Mouse (Mus musculus) ovary, postnatal 36 days (tissue): ENCODE measurements around the gene Cdh4.

Source experiments
- DNase-seq: peaks from one replicate; pipeline ENCODE4 v3.0.0; 2022; ENCODE audit warnings: low spot score, mixed read lengths

Cdh4 gene

DNA sequence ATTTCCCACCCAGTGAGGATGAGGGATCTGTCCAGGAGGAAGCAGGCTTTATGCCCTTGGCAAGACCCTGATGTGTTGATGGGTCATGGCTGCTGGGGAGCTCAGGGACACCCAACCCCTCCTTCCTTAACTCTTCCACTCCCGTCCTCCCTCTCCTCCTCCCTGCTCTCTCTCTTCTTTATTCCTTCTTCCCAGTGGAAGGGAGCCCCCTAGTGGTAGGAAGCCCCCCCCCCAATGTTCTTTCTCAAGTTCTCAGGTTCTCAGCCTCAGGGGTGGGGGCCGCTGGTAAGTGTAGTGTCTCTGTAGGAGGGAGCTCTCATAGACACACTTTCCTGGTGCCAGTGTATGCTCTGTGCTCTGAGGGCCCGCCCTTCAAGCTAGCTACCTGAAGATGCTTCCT lies 421.0 kb downstream of the Cdh4 start:
- DNase-seq, result no peak

DNA sequence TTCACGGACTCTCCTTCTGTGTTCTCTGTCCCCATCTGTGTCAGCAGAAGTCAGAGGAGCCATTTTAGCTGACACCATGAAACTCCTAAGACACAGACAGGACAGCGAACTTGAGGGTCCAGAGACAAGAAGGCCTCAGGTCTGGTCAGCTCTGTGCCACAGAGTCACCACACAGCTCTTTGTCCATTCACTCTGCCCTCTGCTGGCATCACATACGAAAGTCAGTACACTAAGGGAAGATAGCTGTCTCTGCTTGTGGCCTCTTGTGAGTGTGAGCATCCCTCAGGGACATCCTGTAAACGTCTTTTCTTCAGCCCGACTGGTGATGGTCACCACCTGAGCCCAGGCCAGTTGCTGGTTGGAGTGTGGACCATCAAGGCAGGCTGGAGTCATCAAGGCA lies 422.9 kb downstream of the Cdh4 start:
- DNase-seq, result no peak

DNA sequence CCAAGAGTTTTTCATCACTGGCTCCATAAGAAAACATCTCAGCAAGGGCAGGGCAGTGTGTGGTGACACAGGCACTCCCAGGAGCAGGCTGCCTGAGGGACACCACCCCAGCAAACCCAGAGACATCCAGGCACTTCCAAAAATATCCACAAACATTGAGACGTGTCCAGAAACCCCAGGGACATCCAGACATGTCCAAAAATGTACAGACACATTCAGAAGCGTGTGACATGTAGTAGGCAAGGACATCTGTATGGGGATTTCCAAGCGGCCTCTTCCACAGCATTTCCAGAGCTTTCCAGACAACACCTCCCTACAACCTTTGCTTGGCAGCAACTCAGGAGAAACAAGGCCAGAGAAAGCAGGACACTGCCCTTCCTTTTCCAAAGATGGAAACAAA lies 425.4 kb downstream of the Cdh4 start:
- DNase-seq, result no peak

DNA sequence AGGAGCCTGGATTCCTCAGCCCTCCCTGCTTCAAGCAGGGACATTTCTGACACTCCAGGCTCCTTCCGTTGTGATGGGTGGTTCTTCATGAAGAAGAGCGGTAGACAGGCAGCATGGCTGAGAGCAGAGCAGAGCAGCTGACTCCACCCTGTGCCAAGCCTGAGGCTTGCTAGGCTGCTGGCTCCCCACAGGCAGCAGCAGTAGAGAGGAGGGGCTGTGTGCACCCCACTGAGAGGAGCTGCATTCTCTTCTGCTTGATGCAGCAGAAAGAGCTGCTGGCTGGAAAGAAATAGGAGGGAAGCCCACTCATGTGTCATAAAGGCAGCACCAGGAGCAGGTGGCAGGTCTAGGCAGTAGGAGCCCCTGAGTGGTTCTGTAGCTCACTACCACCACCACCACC lies 427.6 kb downstream of the Cdh4 start:
- DNase-seq, result no peak

DNA sequence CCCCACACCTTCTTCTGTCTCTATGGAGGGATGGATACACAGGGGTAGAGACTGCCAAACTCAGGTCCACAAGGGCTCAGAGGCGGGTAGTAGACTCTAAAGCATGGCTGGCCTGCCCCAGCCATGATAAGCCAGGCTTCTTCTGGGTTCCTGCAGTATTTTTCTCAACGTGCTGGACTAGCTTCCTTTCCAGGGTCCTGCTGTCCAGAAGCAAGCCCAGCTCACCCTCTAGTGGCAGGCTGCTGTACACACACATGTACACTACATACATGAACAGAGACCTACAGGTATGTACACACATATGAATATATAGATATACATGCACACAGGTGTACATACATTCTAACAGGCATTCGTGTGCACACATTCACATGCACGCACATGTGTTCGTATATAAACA lies 430.5 kb downstream of the Cdh4 start:
- DNase-seq, result no peak

DNA sequence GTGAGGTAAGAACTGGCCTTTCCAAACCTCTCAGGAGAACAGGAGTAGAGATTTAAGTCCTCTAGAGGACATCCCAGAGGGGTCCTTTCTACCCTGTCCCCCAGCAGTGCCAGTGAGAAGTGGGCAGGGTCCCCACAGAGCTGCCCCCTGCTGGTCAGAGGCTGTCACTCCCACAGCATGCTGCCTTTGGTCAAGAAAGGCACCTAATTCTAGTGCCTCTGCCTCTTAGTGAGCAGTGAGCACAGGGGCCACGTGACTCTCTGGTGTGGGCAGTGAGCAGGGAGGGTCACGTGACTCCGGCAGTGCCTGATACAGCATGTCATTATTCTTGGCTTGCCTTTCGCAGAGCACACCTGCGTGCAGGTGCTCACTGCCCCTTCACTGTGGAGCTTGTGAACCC lies 431.1 kb downstream of the Cdh4 start:
- no peak for DNase-seq

DNA sequence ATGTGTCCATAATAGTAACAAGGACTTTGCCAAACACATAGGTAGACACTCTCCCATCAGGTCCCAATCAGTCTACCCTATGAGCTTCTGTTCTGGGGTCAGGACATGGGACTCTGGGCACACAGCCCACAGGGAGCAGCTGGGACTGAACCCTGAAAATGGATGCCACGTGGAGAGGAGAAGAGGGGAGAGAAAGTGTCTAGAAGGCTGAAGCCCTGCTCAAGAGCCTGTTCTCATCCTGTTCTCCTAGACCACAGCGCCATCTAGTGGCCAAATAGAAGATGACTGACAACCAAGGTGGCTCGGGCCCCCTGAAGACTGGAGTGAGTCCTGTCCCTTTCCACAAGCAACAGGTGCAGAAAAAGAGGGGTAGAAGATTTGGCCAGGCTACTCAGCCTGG lies 432.9 kb downstream of the Cdh4 start:
- DNase-seq, result peak; percentile 30

DNA sequence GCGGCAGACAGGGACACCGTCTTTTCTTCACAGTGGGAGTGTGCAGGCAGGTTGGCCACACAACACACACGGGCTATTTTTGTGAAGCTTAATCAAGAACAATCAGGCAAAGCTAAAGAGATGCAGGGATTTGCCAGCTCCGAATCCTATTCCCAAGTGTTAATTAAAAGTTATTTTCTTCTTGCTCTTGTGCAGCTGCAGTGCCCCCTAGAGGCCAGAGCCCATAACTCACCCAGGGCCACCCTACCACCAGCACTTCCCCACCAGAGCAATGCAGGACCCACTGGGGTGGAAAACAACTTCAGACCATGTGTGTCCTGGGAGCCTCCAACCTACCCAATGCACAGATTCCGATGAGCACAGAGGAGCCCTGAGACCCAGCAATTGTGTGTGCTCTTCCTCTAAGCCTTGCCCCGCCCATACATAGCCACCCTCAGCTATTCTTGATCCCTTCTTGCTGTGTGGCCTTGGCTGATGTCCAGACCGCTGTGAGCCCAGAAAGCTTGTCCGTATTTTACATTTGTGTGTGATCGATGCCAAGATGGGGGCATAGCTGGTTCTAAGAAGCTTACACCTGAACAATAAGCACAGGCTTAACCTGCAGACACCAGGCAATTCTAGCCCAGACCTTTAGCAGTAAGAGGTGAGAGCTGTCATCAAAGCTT lies 435.5 kb downstream of the Cdh4 start:
- DNase-seq, result peak; percentile 36

DNA sequence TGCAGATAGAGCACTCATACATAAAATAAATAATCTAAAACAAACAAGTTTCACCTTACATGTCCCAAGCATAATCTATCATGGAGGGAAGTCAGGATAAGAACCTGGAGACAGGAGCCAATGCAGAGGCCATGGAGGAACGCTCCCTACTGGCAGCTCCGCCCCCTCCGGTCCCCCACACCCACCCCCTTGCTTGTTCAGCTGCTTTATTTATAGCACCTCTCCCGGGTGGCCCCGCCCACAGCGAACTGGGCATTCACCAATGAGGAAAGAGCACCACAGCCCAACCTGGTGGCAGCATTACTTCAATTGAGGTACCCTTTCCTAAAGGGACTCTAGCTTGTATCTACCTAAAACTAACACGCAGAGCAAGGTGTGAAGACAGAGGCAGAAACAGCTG lies 442.3 kb downstream of the Cdh4 start:
- DNase-seq, result no peak

DNA sequence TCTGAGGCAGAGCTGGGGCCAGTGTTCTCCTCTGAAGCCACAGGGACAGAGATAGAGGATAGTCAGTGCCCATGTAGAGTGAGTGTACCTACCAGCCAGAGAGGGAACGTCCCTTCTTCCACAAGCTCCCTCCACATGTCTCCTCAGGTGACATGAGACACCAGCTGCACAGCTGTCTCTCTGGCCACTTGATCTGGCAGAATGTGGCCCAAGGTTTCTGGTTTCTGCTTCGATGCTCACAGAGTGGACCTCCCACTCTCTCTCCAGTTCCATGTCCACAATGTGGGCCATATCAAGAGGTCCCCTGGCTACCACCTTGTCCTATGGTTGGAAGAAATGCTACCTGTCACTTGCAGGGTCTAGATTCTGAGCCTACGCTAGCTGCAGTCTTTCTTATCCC lies 448.8 kb downstream of the Cdh4 start:
- no peak for DNase-seq

DNA sequence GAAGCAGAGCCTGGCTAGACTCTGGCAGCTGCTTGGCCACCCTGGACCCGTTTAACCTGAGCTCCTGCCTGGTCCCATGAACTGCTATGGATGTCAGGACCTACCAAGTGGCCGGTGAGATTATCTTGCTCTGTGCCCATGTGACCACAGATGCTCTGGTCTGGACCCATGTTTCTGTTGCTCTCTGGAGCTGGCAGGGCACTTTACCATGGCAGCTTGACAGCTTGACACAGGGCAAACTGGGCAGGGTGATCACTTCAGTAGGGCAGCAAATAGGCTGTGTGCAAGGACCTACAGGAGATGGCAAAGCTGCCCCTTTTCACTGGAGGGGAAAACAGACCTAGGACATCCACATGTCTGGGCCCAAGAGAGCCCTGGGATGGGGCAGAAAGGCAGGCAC lies 454.7 kb downstream of the Cdh4 start:
- no peak for DNase-seq

DNA sequence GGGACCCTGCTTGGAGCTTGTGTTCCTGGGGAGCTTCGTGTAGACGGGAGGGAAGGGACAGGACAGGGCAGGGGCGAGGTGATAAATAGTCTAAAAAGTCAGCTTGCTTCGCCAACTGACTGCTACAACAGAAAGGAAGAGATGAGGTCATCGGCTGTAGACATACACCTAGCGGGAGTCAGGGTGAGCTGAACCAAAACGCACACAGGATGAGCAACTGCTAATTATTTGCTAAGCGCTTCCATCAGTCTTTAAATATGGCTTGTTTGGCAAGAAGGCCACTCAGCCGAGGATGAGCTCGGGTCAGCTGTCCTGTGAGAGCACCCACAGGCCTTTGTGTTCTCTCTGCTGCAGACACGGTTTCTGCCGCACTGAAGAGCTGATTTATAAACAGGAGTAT lies 470.7 kb downstream of the Cdh4 start:
- no peak for DNase-seq

DNA sequence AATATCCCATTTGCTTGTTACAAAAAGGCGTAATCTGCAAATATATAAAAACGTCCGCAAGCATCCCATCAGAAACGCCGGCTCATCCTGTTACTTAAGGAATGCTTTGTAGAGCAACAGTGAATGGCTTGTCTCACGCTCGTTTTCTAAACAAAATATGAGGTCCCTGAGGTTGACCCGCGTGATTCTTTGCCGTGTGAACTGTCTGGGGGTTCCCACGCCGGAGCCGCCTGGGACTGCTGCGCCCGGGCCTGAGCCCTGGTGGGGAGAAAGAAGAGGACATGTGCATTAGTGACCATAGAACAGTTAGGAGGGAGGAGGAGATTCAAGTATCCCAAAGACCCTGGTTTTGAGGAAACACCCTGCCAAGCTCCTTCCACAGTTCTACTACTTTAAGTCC lies 471.1 kb downstream of the Cdh4 start:
- no peak for DNase-seq

DNA sequence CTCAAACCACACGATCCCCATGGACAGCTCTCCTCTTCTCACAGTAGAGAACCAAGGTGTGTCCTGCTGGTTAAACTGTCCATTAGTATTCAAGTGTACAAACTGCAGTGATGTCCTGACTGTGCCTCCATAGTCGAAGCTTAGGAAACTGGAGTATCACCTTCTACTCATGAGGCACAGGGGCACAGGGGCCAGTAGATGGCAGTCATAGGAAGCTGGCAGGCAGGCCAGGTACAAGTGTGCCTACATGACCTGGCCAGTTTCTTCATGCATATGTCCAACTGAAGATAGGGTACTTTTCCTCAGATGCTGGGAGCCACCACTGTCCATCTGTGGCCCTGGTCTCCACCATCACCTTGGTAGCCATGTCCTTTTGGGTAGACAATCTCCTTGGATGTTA lies 472.0 kb downstream of the Cdh4 start:
- DNase-seq, result no peak

DNA sequence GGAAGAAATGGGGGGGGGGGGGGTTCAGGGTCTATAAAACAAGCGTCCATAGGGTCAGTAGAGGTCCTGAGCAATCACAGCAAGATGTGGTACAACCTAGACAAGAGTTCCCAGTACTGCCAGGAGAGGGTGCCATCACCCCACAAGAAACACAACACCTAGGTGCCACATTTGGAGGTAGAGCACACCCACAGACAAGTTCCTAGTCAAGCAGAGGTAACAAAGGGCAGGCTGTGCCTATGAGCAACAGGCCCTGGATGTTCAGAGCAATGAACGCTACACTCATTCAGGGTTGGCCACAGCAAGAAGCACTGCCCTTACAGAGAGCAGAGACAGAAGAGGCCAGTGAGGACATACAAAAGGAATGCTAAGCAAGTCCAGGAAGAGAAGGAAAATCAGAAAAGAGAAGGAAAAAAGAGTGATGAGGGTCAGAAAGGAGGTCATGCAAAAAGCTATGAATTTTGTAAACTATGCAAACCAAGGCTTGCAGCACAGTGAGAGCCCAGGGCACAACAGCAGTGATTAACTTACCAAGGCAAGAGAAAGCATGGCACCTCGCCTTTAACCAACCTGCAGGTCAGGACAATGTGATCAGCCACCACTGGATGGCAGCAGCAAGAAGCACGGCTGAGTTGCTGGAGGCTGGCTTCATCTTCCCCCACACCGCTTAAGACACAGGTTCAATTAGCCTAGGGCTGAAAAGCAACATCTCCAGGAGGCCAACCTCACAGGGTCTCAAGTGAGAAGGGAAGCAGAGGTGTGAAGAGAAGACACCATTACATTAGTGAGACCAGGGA lies 474.8 kb downstream of the Cdh4 start:
- DNase-seq, result peak; percentile 72

DNA sequence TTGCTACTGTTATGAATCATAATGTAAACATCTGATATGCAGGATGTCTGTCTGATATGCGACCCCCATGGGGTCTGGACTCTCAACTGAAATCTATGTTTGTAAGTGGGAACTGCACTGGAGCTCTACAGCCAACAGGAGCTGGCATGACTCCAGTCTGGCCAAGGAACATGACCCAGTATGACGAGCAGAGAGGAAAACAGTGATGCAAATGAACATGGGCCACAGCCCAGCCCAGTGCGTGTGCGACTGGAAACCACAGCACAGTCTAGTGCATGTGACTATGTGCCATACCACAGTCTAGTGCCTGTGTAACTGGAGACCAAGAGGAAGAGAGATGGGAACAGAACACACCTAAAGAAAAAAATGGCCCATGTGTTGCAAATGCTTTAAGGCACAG lies 477.8 kb downstream of the Cdh4 start:
- DNase-seq, result no peak

DNA sequence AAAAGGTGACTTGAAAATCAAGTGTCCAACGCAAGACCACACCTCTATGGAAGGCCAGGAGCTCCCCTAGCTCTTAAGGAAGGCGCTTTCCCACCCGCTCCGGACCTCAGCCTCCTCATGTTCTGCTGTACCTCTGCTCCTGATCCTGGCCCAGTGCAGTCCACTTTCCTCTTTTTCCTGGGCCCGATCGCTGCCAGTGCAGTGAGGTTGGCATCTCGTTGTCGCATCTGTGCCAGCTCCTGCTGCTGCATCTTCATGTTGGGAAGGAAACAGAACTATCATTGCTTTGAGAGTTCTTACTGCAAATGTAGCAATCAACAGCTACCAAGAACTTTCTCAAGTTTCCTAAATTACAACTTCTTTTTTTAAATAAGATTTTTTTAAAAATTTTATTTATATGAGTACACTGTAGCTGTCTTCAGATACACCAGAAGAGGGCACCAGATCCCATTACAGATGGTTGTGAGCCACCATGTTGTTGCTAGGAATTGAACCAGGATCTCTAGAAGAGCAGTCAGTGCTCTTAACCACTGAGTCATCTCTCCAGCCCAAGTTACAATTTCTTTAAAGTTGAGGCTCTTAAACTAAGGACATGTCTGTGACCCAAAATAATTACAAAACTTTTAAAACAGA lies 478.9 kb downstream of the Cdh4 start:
- no peak for DNase-seq

DNA sequence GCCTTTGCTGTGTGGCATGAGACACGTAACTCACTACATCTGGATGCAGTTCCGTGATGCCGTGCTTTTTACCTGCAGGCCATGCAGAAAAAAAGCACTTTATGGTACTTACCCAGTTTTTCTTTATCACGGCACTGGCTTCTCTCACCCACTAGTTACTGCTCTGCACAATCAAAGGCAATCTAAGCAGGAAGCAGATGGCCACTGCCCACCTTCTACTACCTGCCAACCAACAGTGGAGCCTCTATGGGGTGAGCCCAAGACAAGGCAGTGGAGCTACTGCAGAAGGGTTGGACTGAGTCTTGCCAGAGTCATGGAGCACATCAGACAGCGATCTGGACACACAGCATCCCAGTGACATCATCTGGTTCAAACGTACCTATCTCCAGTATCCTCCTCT lies 481.8 kb downstream of the Cdh4 start:
- no peak for DNase-seq

DNA sequence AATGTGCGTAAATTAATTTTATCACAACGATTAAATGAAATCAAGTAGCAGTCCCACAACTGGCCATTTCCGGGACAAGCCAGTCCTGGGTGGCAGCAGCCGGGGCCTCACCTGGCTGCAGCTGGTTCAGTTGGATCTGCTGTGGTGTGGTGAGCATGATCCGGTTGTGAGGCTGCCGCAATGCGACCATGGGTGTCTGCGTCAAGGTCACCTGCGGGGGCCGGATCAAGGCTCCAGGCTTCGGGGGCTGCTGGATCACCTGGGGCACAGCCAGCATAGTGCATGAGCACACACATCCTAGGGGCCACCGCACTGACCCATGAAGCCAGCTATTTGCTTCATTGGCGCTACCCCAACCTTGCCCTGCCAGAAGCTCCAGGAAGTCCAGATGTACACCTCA lies 486.9 kb downstream of the Cdh4 start:
- DNase-seq, result no peak

DNA sequence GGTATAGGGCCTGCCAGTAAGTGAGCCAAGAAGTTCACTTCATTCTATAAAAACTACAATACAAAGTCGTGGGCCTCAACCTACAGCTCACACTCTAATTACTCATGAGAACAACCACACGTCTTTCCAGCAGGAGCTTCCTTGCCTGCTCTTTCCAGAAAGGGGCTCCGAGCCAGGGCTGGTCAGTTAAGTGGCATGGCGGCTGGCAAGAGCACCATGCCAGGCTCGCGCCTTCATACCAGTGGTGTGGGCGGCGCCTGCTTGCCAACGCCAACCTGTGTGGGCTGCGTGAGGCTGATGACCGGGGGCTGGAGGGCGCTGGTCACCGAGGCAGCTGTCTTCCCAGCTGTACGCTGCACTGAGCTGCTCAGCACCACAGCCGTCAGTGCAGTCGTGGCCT lies 489.5 kb downstream of the Cdh4 start:
- peak; percentile 2 for DNase-seq

DNA sequence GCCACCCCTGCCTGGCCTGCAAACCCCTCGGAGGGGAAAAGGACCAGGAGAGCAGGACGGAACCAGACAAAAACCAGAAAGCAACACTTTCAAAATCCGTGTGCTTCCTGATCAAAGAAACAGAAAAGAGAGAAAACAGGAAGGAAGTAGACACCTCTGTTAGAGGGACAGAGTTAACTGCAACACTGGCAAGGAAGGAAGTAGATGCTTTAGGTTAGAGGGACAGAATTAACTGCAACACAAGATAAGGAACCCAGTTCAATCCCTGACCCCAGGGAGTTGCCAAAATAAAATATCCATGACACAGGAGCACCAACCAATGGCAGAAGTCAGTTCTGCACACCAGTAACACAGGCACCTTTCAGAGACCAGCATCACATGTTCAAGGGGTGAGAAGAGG lies 491.9 kb downstream of the Cdh4 start:
- DNase-seq, result no peak

DNA sequence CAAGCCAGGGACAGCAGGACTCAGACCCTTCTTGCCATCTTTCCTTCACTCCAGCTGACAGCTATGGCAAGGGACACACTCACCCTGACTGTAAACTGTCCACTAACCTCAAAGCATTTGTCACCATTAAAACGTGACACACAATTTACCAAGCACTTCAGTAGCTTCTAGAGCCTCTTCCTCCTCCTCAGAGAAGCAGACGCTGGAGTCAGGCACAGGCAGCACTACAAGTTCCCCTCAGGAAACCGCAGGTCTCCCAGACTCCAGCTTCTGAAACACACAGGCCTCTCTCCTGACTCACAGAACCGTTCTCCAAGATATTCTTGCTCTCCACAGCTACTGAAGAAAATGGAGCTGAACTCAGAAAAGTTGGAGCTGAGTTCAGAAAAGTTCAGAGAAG lies 494.9 kb downstream of the Cdh4 start:
- no peak for DNase-seq

DNA sequence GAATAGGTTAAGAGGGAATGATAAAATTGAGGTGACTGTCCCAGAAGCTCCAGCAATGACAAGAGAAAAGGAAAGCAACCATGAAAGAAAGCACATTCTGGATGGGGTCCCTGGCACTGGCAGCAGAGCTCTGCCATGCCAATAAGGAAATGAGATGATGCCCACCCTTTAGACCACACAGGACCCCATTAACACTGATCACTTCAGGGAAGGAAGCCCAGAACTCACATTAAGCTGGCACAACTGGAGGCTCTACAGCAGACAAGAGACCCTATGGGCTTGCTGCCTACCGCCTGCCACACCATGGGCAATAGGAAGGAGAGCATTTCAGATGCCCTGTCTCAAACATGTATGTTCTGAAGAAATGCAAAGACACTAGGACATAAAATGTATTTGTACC lies 499.5 kb downstream of the Cdh4 start:
- DNase-seq, result no peak

DNA sequence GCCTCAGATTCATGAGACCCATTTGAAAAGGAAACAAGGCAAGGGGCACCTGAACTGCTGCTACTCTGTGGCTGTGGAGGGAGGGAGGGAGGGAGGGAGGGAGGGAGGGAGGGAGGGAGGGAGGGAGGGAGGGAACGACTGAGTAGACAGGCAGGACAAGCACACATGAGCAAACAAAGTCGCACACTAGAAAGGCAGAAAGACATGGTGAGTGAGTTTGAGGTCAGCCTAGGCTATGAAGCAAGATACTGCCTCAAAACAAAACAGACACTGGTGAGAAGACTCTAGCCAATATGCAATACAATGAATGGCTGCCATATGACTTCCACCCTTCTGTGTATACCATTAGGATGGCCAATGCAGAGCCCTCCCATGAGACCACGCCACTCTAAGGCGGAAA lies 502.8 kb downstream of the Cdh4 start:
- DNase-seq, result no peak
